Mouse (Mus musculus) heart, adult 2 months (tissue): ENCODE measurements around the gene Ankmy1.

ENCODE experiments used
- CTCF ChIP-seq: fragments of 200-600 bp; IDR thresholded peaks from 2 replicates; pipeline ENCODE4 v1.8.1; 2022; ENCODE audit warnings: antibody characterized with exemption, mild to moderate bottlenecking, moderate library complexity
- POLR2A ChIP-seq: fragments of 200-500 bp; IDR thresholded peaks from 2 replicates; pipeline ENCODE4 v1.6.1; 2011; ENCODE audit warnings: mild to moderate bottlenecking, low read depth, low read length, control low read depth; ENCODE audit not compliant: insufficient read depth

- TF ChIP-seq POLR2A, result no peak
- TF ChIP-seq CTCF, result no peak
Measured at GRCm38 (mm10) chr1:92892791-92893190, 9.9 kb downstream of the Ankmy1 start.
